Mouse (Mus musculus) monocyte, adult 59 days (primary cell): ENCODE results near the gene Rbm14. TPM values are rescaled to one million over a fixed set of nuclear protein-coding genes. Genes with fewer than 3 reads are reported as not detected.

Experiments
- total RNA-seq, 2 experiments: library from RNA; stranded (reverse); gene quantifications; one replicate each; pipeline ENCODE4 v1.2.4; 2023

The Rbm14 gene
- 10 to 100 TPM; 43.4 to 61.4 TPM for total RNA-seq

DNA sequence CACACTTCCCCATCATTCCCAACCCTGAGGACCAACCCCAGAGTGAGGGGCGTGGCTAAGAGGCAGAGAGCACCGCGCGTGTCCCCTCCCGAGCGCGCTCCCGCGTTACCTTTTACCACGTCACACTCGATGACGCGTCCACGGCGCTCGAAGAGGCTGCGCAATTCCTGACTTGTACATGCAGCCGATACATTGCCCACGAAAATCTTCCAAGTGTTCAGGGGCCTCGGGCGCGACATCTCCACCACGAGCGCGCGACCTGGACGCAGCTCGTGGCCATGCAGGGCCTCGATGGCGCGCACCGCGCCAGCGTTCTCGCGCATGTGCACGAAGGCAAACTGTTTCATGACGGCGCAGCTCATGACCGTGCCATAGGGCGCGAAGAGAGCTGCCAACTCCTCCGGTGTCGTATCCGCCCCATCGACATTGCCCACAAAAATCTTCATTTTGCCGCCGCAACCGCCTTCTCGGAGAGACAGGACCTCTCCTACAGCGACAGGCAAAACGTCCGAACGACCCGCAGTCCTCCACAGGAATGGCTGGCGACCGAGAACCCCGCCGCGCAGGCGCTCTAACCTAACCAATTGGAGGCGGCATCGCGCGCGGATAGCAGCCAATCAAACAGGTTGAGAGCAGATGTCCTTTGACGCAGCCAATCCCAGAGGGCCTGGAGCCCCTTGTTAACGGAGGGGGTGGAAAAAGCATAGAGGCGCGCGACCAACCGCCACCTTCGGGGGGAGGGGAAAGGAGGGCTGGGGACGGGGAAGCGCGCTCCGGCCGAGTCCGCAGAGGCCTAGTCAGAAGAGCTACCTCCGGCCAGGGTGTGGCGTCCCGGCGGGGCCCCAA, at the start of gene Rbm14, which contains the start of gene Gm21992:
Rbm14 (minus strand) TSS at position 572 of the 846 bp plus-strand sequence.
Gm21992 (minus strand) TSS at position 550 of the 846 bp plus-strand sequence.

DNA sequence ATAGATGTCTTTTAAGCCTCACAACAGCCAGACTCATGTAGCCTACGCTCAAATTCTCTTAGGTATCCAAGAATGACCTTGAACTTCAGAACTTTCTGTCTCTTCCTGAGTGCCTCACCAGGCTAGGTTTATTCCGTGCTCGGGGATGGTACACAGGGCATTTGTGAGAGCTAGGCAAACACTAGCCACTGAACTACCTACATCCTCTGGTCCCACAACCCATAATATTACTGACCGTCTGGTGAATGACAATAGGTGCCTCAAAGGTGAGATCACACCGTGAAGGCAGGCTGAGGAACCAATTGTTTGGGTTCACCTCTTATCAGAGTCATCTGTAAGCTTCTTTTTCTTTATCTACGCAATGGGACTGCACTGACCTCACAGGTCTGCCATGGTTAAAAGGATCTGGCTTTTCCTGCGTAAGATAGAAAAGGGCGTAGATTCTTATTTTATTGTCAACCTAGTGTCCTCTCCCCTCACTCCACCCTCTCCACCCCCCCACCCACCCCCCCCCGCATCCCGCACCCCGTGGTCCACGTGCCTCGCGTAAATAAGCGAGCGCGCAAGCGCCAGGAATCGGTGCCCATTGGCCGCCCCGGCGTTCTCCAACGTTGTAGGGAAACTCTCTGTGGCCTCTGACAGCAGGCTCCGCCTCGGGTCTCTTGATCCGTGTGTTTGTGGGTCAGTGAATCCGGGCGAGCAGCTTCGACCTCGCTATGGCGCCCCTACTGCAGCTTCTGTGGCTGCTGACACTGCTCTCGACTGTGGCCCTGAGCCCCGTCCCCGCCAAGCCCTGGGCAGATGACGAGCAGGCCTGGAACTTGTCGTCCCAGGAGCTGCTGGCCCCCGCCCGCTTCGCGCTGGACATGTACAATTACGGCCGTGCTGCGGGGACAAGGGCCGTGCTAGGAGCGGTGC, 43.4 kb upstream of the Rbm14 start, which contains the start of gene Ctsf:
Ctsf (plus strand) TSS at position 579 of the 918 bp plus-strand sequence.

GRCm38 (mm10) chr19:4839149-4839548, 27.7 kb upstream of the Rbm14 start, which contains the start of the genes Ccs and Ccdc87:
TSS of gene Ccs (minus strand) at chr19:4839332.
TSS of gene Ccdc87 (plus strand) at chr19:4839366.

GRCm38 (mm10) chr19:4793831-4794422, 17.5 kb downstream of the Rbm14 start, which contains the start of gene Rbm4:
TSS of gene Rbm4 (minus strand) at chr19:4793901.

DNA sequence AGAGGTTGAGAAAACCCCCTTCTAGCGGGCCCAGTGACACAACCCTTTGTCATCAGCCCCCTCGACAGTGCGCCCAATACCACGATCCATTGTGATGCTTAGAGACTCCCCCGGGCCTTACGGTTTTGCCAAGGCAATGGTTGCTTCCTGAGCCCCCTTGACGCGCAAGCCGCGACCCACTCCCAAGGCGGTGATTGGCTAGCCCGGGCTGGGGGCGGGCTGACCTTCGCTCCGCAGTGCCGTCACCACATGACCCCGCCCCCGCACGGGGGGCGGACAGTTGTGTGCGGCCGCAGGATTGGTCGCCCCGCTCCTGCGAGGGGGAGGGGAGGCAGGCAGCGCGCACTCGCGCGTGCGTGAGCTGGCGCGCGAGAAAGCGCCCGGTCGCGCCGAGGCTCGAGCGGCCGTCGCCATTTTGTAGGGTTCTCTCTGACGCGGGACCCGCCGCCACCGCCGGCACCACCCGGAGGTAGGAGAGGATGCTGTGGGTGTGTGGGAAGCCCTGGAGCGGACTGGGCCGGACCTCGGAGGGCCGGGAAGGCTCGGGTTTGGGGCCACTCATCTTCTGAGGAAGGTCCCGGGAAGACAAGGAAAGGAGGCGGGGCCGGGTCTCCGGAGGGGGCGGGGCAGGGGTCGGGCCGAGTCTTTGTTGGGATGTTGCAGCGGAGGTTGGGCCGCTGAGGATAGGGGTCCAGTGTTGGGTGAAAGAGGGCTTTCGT, 55.1 kb downstream of the Rbm14 start, which contains the start of gene Rbm4b:
Rbm4b (plus strand) TSS at position 305 of the 719 bp plus-strand sequence.

Other genes with a start within 250 kb of the Rbm14 start
- gene Lrfn4, start 196.0 kb downstream of the Rbm14 start, total RNA-seq = under 1 TPM in 1 of 2 experiments, not detected in 1; 0.36 TPM
- 10 to 100 TPM; 24.0 to 28.5 TPM for gene Rce1, start 186.0 kb downstream of the Rbm14 start, total RNA-seq
- gene Gm960, start 113.0 kb downstream of the Rbm14 start, total RNA-seq = not detected
- under 1 TPM; 0.05 to 0.55 TPM for gene Sptbn2, start 100.5 kb downstream of the Rbm14 start, total RNA-seq
- 10 to 100 TPM in 1 of 2 experiments, 1 to 10 TPM in 1; 9.8 to 10.5 TPM for gene Rbm4b, start 55.1 kb downstream of the Rbm14 start, total RNA-seq
- gene Rbm4, start 17.7 kb downstream of the Rbm14 start, total RNA-seq = 10 to 100 TPM; 53.6 to 54.3 TPM
- 10 to 100 TPM; 18.5 to 37.7 TPM for gene Gm21992, start within 50 bp of the Rbm14 start, total RNA-seq
- 10 to 100 TPM; 30.3 to 37.9 TPM for gene Ccs, start 27.7 kb upstream of the Rbm14 start, total RNA-seq
- gene Ccdc87, start 27.7 kb upstream of the Rbm14 start, total RNA-seq = not detected
- 10 to 100 TPM; 15.4 to 24.4 TPM for gene Ctsf, start 43.5 kb upstream of the Rbm14 start, total RNA-seq
- gene Actn3, start 66.3 kb upstream of the Rbm14 start, total RNA-seq = not detected
- gene Zdhhc24, start 67.0 kb upstream of the Rbm14 start, total RNA-seq = 1 to 10 TPM; 6.1 to 6.4 TPM
- 1 to 10 TPM in 1 of 2 experiments, under 1 TPM in 1; 0.52 to 1.1 TPM for gene Bbs1, start 95.0 kb upstream of the Rbm14 start, total RNA-seq
- 10 to 100 TPM; 65.0 to 67.8 TPM for gene Dpp3, start 116.7 kb upstream of the Rbm14 start, total RNA-seq
- gene Peli3, start 131.5 kb upstream of the Rbm14 start, total RNA-seq = 1 to 10 TPM; 1.3 to 1.9 TPM
- 10 to 100 TPM; 17.5 to 20.4 TPM for gene Mrpl11, start 150.5 kb upstream of the Rbm14 start, total RNA-seq
- not detected for gene Npas4, start 178.7 kb upstream of the Rbm14 start, total RNA-seq
- 1 to 10 TPM; 3.9 to 6.4 TPM for gene Slc29a2, start 212.2 kb upstream of the Rbm14 start, total RNA-seq
- gene B4gat1, start 227.2 kb upstream of the Rbm14 start, total RNA-seq = 10 to 100 TPM in 1 of 2 experiments, 1 to 10 TPM in 1; 9.0 to 12.8 TPM
- gene AC124502.3, start 227.3 kb upstream of the Rbm14 start, total RNA-seq = 1 to 10 TPM in 1 of 2 experiments, under 1 TPM in 1; 0.46 to 2.7 TPM
- gene Brms1, start 229.7 kb upstream of the Rbm14 start, total RNA-seq = 10 to 100 TPM; 55.4 to 63.3 TPM
- 1 to 10 TPM; 2.5 to 2.6 TPM for gene Rin1, start 238.8 kb upstream of the Rbm14 start, total RNA-seq